Mouse (Mus musculus): Measurements from ENCODE around the gene Mef2a.
"Not testable (repeated sequence)": the region's sequence is repeated elsewhere in the genome, so short reads cannot be mapped to it uniquely, and the experiment has no call there.

The Mef2a gene

DNA sequence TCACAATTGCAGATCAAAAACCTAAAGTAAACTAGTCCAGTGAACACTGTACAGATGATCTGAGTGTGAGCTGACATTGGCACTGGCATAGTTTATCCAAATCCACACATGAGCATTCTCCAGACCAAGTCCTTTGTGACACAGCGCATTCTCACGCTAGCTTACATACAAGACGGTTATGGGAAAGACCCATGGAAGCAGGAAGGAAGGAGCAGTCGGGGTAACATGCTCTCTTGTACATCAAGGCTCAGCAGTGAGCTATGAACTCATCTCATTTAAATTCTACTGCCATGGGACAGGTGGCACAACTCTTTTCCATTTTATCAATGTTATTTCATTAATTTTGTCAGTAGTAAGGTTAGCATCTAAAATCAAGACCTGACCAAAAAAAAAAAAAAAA, 3.0 kb downstream of the Mef2a start:
- DNase-seq = no peak

DNA sequence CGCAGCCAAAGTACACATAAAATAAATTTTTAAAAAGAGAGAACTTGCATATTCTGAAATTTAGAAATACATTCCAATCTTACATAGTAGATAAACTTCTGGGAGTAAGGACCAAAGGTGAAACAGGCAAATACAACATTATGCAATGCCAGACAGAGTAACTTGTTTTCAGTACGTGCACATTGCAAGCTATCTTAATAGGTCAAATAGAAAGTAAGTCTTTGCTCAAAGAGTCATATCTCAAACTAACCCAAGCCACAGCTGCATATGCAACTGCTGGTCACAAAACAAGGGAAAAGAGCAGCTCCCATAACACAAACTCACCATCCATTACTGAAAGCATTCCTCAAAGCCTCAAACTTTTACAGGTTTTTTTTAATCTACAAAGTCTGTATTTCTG, 4.3 kb downstream of the Mef2a start:
- DNase-seq = no peak

- DNase-seq = no peak
These were observed 12.1 kb downstream of the Mef2a start for GRCm38 (mm10) chr7:67360588-67360987.

DNA sequence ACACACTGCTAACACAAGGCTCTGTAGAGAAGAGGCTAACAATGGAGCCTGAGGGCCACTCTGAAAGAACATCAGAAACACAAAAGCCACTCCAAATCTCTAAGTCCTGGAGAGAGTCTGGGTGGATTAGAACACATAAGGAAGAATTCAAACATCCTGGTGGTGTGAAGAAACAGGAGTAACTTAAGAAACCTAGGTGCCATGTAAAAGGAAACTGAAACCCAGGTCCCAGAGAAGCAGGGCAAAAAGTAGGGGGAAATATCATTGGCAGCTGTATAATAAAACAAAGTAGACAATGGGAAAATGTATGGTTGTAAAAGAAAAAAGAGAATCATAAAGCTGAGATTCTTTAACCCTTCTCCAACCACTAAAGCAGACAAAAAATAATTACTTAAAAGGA, 12.8 kb downstream of the Mef2a start:
- DNase-seq = no peak

- DNase-seq = no peak
These were observed 16.8 kb downstream of the Mef2a start for GRCm38 (mm10) chr7:67355870-67356269.

GRCm38 (mm10) chr7:67353667-67354066, 19.0 kb downstream of the Mef2a start:
- no peak for DNase-seq

DNA sequence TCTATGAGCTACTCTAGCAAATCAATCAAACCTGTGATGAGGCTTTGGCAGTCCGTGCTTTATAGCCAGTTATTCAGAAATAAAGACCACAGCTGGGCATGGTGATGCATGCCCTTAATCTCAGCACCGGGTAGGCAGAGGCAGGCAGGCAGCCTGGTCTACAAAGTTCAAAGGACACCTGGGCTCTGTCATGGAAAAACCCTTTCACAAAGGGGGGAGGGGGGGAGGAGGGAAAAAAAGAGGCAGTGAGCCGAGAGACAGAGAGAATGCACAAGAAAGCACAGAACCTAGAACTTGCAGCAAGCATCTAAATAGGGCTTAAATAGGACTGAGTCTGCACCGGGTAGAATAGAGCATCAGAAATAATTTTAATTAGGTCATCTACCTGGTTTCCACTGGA, 19.7 kb downstream of the Mef2a start:
- no peak for DNase-seq

GRCm38 (mm10) chr7:67344443-67344842, 28.2 kb downstream of the Mef2a start:
- DNase-seq = no peak

DNA sequence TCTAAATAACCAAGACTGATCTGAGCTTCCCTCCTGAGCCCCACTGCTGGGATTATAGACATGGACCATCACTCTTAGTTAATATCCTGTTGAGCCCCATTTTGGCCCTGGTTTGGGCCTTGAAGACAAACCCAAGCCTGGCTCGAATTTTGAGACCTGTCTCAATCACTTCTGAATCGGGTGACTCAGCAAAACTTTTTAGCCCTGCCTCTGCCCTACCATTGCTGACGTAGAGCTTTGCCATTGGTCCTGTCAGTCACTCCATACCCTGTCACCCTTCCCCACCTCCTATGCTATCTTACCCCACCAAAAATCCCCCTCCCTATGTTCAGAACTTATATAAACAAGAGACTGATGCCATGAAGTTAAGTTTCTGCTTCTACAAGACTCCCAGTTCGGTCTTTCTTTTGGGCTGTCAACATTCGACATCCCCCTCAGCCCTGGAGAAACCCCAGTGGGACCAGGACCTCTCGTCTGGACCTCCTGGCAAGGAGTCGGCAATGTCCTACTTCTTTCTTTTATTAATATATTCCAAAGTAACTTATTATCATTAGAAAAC, 30.5 kb downstream of the Mef2a start:
- DNase-seq = no peak

GRCm38 (mm10) chr7:67320359-67320758, 52.3 kb downstream of the Mef2a start:
- no peak for DNase-seq

GRCm38 (mm10) chr7:67318697-67319096, 54.0 kb downstream of the Mef2a start:
- DNase-seq = no peak

- no peak for DNase-seq
These were observed 59.5 kb downstream of the Mef2a start for GRCm38 (mm10) chr7:67313200-67313599.

DNA sequence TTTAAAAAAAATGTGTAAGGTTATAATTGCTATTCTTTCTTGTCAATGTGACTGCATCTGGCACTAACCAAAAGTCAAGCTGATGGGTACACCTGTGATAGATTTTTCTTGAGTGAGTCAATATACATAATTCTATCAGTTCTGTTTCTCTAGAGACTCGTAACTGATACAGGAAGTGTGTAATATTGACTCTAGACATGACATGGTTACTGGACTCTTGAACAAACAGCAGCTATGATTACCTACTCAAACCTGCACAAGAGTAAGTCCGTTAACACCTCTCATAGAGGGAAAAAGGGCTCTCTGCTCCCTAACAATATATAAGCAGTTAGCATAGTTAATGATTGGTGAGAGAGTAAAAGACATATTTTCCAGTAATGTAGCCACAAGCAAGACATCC, 62.5 kb downstream of the Mef2a start:
- no peak for DNase-seq

DNA sequence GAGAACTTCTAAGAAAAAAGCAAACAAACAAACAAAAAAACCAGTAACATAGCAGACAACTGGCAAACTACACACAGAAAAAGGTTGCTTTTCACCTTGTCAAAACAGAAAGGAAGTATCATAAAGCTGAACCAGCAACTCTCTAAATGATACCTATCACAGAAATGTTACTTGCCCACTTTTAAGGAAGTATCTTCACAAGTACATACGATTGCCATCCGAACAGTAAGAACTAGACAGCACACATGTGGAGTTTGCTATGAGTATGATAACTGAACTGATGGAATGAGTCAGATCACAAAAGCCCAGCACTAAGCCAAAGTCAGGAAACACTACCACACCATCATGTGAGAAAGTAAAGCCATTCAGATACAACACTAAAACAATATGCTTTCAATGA, 64.6 kb downstream of the Mef2a start:
- DNase-seq = no peak

GRCm38 (mm10) chr7:67307078-67307477, 65.6 kb downstream of the Mef2a start:
- no peak for DNase-seq

DNA sequence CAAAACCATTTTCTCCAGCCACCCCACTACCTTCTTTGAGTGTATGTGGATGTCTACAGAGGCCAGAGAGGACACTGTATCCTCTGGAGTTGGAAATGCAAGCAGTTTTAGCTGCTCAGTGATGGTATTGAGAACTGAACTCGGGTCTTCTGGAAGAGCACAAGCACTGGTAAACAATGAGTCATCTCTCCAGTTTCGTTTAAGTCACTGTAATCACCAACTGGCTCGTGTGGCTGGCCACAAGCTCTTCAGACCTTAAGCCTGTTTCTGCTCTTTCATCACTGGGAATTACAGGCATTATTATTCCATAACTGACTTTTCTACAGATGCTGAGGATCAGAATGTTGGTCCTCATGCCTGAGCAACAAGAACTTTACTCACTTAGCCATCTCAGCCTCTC, 67.7 kb downstream of the Mef2a start:
- DNase-seq = no peak

GRCm38 (mm10) chr7:67296419-67296818, 76.2 kb downstream of the Mef2a start:
- DNase-seq = no peak

DNA sequence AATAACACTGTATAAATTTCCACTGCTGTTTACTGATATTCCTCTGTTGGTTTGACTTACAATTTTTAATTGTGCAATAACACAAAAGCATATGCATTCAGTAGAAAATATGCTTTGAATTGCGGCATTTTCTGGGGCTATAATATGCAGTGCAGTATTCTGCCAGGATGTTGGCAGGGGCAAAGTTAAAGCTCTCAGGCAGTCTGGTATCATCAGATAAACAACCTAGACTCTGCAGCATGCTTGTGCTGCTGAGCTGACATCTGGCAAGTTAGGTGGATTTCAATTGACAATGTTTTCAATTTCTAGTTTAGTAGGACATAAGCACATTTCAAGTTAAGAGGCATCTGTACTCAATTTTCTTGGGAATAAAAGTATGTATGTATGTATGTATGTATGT, 81.3 kb downstream of the Mef2a start:
- DNase-seq = no peak

- peak in 1 of 2 experiments; percentile 19 for DNase-seq
These were observed 85.2 kb downstream of the Mef2a start for GRCm38 (mm10) chr7:67287456-67287855.

DNA sequence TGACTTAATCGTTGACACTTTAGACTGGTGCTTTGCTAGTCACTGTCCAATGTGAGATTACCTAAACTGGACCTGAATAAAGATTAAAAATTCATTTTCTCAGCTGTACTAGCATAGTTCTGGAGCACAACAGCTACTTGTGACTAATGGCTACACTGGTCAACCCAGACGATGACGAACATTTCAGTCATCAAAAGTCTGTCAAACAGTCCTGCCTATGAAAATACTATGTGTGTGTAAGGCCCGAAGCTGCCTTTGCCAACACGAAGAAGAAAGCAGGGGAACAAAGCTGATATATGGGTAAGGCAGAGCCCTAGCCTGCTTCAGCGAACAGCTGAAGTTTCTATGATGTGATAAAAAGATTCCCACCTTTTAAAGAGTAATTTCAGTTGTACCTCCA, 89.1 kb downstream of the Mef2a start:
- no peak for DNase-seq

GRCm38 (mm10) chr7:67270447-67270846, 102.2 kb downstream of the Mef2a start:
- not testable (repeated sequence) for DNase-seq

GRCm38 (mm10) chr7:67259828-67260563, 112.7 kb downstream of the Mef2a start:
- DNase-seq = peak; percentile 72 to 80

DNA sequence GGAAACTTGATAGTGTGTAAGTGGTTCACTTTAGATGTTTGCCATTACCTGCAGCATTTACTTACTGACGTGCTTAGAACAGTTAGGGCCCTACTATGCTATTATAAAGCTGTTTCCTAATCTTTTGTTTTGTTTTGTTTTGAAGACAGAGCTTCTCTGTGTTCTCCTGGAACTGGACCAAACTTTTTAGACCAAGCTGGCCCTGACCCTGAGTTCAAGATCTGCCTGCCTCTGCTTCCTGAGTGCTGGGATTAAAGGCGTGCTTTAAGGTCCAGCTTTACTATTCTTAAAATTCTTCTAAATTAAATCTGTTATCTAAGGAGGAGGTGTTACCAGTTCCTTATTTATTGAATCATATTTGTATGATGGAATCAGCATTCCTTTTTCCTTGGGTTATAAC, 126.6 kb downstream of the Mef2a start:
- no peak for DNase-seq

DNA sequence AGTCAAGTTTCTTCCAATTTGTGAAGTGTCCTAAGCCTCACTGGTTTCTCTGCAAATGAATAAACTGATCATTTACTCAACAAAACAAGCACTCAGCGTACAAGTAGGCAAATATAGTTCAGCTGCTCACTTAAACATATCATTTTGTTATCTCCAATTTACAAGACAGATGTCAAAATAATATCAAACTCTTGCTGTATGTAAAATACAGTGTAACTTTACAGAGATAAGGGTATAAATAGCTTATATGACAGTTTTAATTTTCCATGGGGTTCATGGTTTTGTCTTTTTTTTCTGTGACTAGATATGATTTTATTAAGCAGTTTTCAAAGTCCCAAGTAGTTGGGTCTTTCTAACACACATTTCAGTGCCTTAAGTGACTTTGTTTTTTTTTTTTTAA, 127.4 kb downstream of the Mef2a start:
- DNase-seq = no peak

DNA sequence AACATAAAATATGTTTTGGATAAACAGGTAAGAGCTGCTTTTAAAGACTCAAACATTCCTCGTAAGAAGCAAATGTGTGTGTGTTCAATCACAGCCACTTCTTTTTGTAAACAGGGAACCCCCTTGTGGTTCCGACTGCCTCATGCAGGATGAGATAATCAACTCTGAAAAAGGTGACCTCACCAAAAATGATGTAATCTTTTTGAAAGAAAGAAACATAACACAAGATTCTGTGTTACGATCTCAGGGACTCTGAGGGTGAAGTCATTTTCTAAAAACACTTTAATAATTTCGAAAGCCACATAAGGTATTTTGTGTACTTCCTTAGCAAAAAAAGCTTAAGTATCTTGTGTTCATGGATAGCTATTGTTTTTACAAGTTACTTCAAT, 128.8 kb downstream of the Mef2a start:
- peak in 1 of 2 experiments; percentile 15 for DNase-seq
